Mouse (Mus musculus) cortical plate, adult 2 months (tissue): ENCODE data around the gene Masp2. TPM values are rescaled to one million over a fixed set of nuclear protein-coding genes. Genes with fewer than 3 reads are reported as not detected.

Source experiments
- H3K27ac ChIP-seq: fragments of 200-500 bp; 2 replicates; pipeline ENCODE4 v1.5.1; 2012; ENCODE audit warnings: low read length, control low read depth, inconsistent platforms; ENCODE audit not compliant: insufficient read depth
- H3K4me1 ChIP-seq: fragments of 200-500 bp; 2 replicates; pipeline ENCODE4 v1.6.1; 2011; ENCODE audit warnings: low read length; ENCODE audit not compliant: control insufficient read depth, insufficient read depth
- H3K4me3 ChIP-seq: fragments of 200-500 bp; 2 replicates; pipeline ENCODE4 v1.5.1; 2011; ENCODE audit warnings: mild to moderate bottlenecking, low read length, control low read depth; ENCODE audit not compliant: insufficient read depth
- CTCF ChIP-seq: fragments of 200-500 bp; IDR thresholded peaks from 2 replicates; pipeline ENCODE4 v1.5.1; 2011; ENCODE audit warnings: mild to moderate bottlenecking, control low read depth, low read length; ENCODE audit not compliant: insufficient read depth; ENCODE audit errors: extremely low read depth
- POLR2A ChIP-seq: fragments of 200-500 bp; IDR thresholded peaks from 2 replicates; pipeline ENCODE4 v1.6.1; 2011; ENCODE audit warnings: mild to moderate bottlenecking, low read length, control low read depth; ENCODE audit not compliant: insufficient read depth; ENCODE audit errors: extremely low read depth
- polyA plus RNA-seq: library from polyadenylated mRNA; depleted of rRNA; stranded (reverse); fragments of >200 nt; gene quantifications from 2 replicates; pipeline ENCODE4 v1.2.3, GENCODE M21; 2012; rRNA removed

Masp2 gene
- polyA plus RNA-seq = 2.4 and 2.7 TPM in 2 replicates

GRCm38 (mm10) chr4:148602357-148603120 lies at the start of gene Masp2:
Masp2 (plus strand) TSS chr4:148602554.
- 0 out of 2 replicates have a peak within 1 kb of the TSS, but pooled peaks have one; percentile 24 for H3K27ac ChIP-seq
- TF ChIP-seq CTCF = no peak
- TF ChIP-seq POLR2A = no peak

GRCm38 (mm10) chr4:148557766-148558165 lies 44.6 kb upstream of the Masp2 start:
- Histone ChIP-seq H3K4me3 (peak overlapping the region; percentile 34), H3K27ac (no peak overlapping the region), H3K4me1 (peaks cover 1% of the 10 kb centered on the region; the same call in 1 of the 2 replicates)
- TF ChIP-seq CTCF (no peak), POLR2A (no peak)

More at GRCm38 (mm10) chr4:148602357-148603120, at the start of gene Masp2:
- Histone ChIP-seq H3K4me1 (peaks cover 1% of the 10 kb centered on the region), H3K4me3 (no peak within 1 kb of the TSS)

GRCm38 (mm10) chr4:148558297-148559000 lies 43.9 kb upstream of the Masp2 start, which contains the start of gene Exosc10:
Exosc10 (plus strand) TSS chr4:148558429.
- H3K4me1 ChIP-seq = peaks cover 1% of the 10 kb centered on the region; the same call in 1 of the 2 replicates

GRCm38 (mm10) chr4:148562676-148563075 lies 39.7 kb upstream of the Masp2 start:
- no peak overlapping the region for H3K27ac ChIP-seq
- TF ChIP-seq POLR2A (no peak), CTCF (no peak)
- H3K4me1 ChIP-seq = peaks cover 1% of the 10 kb centered on the region; the same call in 1 of the 2 replicates
- H3K4me3 ChIP-seq = no peak overlapping the region

More at GRCm38 (mm10) chr4:148558297-148559000, 43.9 kb upstream of the Masp2 start, which contains the start of gene Exosc10:
- TF ChIP-seq CTCF (no peak), POLR2A (peak; percentile 72; the same call in 1 of the 2 replicates)
- Histone ChIP-seq H3K27ac (peak within 1 kb of the TSS; percentile 65), H3K4me3 (peak within 1 kb of the TSS; percentile 34)

GRCm38 (mm10) chr4:148563595-148563994 lies 38.8 kb upstream of the Masp2 start:
- no peak overlapping the region for H3K27ac ChIP-seq
- H3K4me1 ChIP-seq = peaks cover 1% of the 10 kb centered on the region; the same call in 1 of the 2 replicates
- TF ChIP-seq POLR2A (no peak), CTCF (no peak)

GRCm38 (mm10) chr4:148570138-148570537 lies 32.2 kb upstream of the Masp2 start:
- no peak overlapping the region for H3K27ac ChIP-seq
- H3K4me3 ChIP-seq = no peak overlapping the region
- H3K4me1 ChIP-seq = no peaks in the 10 kb centered on the region
- no peak for TF ChIP-seq POLR2A
- no peak for TF ChIP-seq CTCF

More at GRCm38 (mm10) chr4:148563595-148563994, 38.8 kb upstream of the Masp2 start:
- H3K4me3 ChIP-seq = no peak overlapping the region

- H3K4me3 ChIP-seq = no peak overlapping the region
- H3K4me1 ChIP-seq = no peaks in the 10 kb centered on the region
- TF ChIP-seq POLR2A = no peak
- TF ChIP-seq CTCF = no peak
- no peak overlapping the region for H3K27ac ChIP-seq
These were observed 31.6 kb upstream of the Masp2 start for GRCm38 (mm10) chr4:148570693-148571295.

GRCm38 (mm10) chr4:148573222-148573621 lies 29.1 kb upstream of the Masp2 start:
- Histone ChIP-seq H3K27ac (no peak overlapping the region), H3K4me1 (no peaks in the 10 kb centered on the region), H3K4me3 (no peak overlapping the region)
- no peak for TF ChIP-seq CTCF
- TF ChIP-seq POLR2A = no peak

- Histone ChIP-seq H3K4me3 (no peak overlapping the region), H3K4me1 (no peaks in the 10 kb centered on the region), H3K27ac (no peak overlapping the region)
- TF ChIP-seq CTCF = no peak
- no peak for TF ChIP-seq POLR2A
These were observed 21.6 kb upstream of the Masp2 start for GRCm38 (mm10) chr4:148580765-148581164.
